Mouse (Mus musculus) erythroblast, embryonic 14.5 days (primary cell): ENCODE data around the gene Megf11.

ENCODE experiments used
- GATA1 ChIP-seq: IDR thresholded peaks from 2 replicates; pipeline ENCODE4 v1.6.1; 2012; ENCODE audit warnings: low read length, inconsistent platforms, mixed read lengths
- TAL1 ChIP-seq: IDR thresholded peaks from 3 replicates; pipeline ENCODE4 v1.6.1; 2012; ENCODE audit warnings: low read length, inconsistent platforms, mixed read lengths

DNA sequence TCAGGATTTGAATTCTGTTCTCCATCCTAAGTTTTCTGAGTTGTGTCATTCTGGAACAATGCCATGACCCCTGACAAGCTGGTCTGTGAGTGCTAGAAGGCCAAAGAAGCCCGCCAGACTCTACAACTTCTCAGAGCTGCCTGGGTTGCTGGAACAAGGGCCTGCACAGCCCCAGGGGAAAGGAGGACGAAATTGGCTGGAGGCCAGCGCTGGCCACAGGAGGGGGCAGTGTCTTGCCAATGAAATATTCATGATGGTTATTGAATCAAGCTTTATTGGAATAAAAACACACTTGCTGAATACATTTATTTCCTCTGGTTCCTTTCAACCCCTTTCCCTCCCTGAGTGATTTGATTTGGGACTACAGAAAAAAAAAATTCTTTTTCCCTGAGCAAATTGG, 224.1 kb downstream of the Megf11 start:
- TF ChIP-seq GATA1 = no peak
- TF ChIP-seq TAL1 = no peak
